Mouse (Mus musculus) brain, embryonic 14.5 days (tissue): ENCODE data around the gene Rps16.

ENCODE experiments used
- CTCF ChIP-seq: fragments of 200-500 bp; IDR thresholded peaks from 2 replicates; pipeline ENCODE4 v1.5.1; 2012; ENCODE audit warnings: inconsistent platforms, mild to moderate bottlenecking, moderate library complexity, borderline replicate concordance; ENCODE audit not compliant: insufficient read depth, insufficient read length; ENCODE audit errors: extremely low read depth
- POLR2A ChIP-seq: fragments of 200-500 bp; IDR thresholded peaks from 2 replicates; pipeline ENCODE4 v1.6.1; 2012; ENCODE audit warnings: mild to moderate bottlenecking, inconsistent platforms, borderline replicate concordance; ENCODE audit not compliant: poor library complexity, insufficient read depth, insufficient read length, severe bottlenecking; ENCODE audit errors: extremely low read depth

- no peak for TF ChIP-seq POLR2A
- no peak for TF ChIP-seq CTCF
These were observed 15.9 kb upstream of the Rps16 start for GRCm38 (mm10) chr7:28334534-28334933.
